Mouse (Mus musculus): ENCODE results near the gene Pde4dip. TPM values are rescaled to one million over a fixed set of nuclear protein-coding genes. Genes with fewer than 3 reads are reported as not detected.
A peak's percentile ranks its signal among the peaks of the same experiment; 100 is the strongest.

The Pde4dip gene
- total RNA-seq, 2 experiments from 2014 or later: 3,559 to 3,570 TPM

DNA sequence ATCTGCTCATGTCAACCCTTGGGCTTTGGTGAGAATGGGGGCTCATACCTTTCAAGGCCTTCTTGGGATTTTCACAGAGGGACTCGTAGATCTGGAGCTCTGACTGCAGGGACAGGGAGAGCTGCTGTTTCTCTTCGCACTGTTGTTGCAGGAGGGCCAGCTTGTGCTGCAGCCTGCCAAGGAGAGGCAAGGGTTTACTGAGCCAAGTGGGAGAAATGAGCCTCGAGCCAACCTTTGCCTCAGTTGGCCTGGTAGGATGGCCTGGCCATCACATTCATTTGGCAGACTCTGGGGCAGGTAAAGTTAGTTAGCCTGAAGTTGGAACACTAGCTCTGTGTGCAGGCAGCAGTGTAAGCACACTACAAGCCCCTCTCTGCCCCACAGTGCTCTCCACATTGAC, 189.4 kb downstream of the Pde4dip start:
- no peak for TF ChIP-seq CTCF (IDR thresholded peaks at IDR 0.05)
- Histone ChIP-seq H3K27ac (no peak overlapping the region), H3K4me3 (no peak overlapping the region)
- intact Hi-C loops (cut with DNase I): no loop called here
- DNase-seq: peak; percentile 20

DNA sequence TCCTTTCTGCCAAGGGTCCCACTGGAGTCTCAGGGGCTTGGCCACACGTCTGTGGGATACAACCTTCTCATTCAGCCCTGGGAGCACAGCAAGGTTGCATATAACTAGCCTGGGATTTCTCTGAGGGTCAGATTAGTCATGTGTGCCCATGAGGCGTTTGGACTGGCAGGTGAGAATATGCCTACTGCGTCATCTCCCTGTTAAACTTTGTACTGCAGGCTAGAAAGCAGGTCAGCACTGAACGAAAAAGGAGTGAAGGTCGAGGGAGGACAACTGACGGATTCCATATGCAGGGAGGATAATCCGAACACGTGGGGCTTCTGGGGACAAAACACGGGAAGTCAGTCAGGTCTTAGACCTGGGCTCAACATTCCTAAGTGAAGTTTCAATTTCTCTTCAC, 191.2 kb downstream of the Pde4dip start:
- peak overlapping the region; percentile 54 for H3K27ac ChIP-seq
- intact Hi-C loops (cut with DNase I): no loop called here
- no peak for DNase-seq
- TF ChIP-seq CTCF (IDR thresholded peaks at IDR 0.05): no peak
- no peak overlapping the region for H3K4me3 ChIP-seq

DNA sequence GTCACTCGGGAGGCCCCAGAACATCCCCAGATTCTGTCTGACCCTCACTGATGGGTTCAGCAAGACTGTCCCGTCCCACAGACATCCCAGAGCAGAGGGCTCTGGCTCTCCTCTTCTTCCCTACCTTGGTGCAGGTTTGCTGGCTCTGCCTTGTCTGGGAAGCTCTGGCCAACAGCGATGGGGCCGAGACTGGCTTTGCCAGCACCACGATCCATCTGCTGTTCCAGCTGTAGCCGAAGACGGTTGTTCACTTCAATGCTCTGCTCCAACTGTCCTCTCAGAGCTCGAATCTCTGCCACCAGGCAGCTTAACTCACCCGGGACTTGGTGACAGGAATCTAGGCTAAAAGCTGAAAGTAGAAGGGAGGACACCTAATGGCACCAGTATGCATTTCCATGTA, 191.6 kb downstream of the Pde4dip start:
- H3K4me3 ChIP-seq: no peak overlapping the region
- no peak for DNase-seq
- intact Hi-C loops (cut with DNase I): no loop called here
- peak overlapping the region; percentile 54; the same call in 1 of the 2 replicates for H3K27ac ChIP-seq
- no peak for TF ChIP-seq CTCF (IDR thresholded peaks at IDR 0.05)

DNA sequence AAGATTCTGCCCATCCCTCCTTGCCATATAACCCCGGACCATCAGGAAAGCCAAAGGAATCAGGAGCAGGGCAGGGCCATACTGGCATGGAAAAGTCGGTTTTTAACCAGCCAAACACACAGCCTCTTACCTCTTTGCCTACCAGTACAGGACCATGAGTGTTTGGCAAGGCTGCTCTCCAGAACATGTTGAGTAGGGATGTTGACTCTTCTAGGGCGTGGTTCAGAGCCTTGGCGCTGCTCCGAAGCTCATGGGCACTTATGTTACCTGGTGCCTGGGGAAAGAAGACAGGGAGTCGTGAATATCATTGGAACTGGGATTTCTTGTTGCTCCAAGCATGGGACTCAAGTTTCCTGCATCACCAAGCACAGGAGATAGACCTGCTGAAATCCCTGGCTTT, 194.7 kb downstream of the Pde4dip start:
- DNase-seq: no peak
- TF ChIP-seq CTCF (IDR thresholded peaks at IDR 0.05): no peak
- intact Hi-C loops (cut with DNase I): no loop called here
- Histone ChIP-seq H3K4me3 (no peak overlapping the region), H3K27ac (no peak overlapping the region)

DNA sequence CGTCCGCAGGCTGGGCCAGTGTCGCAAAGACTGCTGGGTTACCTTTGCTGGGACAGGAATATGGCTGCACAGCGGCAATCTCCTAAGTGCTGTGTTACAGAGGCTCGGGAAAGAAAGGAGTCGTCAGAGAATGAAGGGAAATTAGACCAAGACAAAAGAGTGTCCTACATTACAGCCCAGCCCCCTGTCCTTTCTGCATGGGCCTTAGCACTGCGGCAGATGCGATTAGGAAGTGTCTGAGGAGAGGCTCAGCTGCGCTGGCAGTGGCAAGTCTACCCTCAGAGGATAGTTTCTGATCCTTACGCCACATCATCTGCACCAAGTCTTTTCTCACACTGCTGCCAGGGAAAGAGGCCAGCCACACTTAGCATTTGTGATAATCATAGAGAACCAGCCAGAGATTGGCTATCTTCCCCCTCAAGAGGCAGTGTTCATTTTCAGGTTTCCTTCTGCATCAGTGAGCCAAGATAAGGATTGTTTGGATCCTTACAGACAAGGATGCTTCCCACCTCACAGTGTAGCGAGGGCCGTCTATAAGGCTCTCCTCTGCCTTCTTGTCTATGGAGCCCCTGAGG, 197.0 kb downstream of the Pde4dip start:
- no peak for TF ChIP-seq CTCF (IDR thresholded peaks at IDR 0.05)
- Histone ChIP-seq H3K4me3 (no peak overlapping the region), H3K27ac (no peak overlapping the region)
- no peak for DNase-seq
- intact Hi-C loops (cut with DNase I): no loop called here

DNA sequence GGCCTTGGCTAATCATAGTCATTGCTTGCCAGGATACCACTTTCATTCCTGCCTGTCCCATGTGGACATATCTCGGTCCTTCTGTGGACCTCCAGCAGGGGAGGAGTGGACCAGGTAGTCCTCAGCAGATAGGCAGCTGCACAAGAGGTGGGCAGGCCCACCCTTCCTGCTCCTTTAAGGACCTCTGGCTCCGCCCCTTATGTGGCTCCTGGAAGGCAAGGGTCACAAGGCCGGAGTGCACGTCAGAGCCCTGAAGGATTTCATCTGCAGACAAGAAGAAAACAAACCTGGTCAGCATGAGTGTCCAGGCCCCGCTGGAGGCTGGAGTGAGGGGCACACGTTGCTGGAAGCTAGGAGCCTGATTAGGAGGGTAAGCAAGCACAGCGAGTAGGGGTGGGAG, 197.9 kb downstream of the Pde4dip start:
- TF ChIP-seq CTCF (IDR thresholded peaks at IDR 0.05): no peak
- intact Hi-C loops (cut with DNase I): no loop called here
- H3K4me3 ChIP-seq: no peak overlapping the region
- no peak for DNase-seq
- H3K27ac ChIP-seq: no peak overlapping the region

DNA sequence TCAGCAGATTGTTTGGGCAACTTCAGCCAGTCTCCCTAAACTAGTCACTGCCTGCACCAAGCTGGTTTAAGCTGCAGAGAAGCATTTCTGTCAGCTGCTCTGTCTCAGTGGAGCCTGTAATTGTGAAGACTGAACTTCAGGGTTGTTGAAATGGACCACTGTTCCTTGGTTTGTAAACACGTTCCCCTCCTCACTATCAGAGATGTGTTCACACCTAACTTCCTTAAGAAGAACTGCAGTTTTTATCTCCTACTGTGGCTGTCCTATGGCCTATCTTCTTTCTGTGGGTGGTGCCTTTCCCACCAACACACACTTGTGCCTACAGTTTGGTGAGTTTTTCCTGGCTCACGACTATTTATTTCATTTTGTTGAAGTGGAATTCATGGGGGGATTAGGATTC, 199.2 kb downstream of the Pde4dip start:
- DNase-seq: no peak
- no peak for TF ChIP-seq CTCF (IDR thresholded peaks at IDR 0.05)
- Histone ChIP-seq H3K4me3 (no peak overlapping the region), H3K27ac (no peak overlapping the region)
- intact Hi-C loops (cut with DNase I): no loop called here

DNA sequence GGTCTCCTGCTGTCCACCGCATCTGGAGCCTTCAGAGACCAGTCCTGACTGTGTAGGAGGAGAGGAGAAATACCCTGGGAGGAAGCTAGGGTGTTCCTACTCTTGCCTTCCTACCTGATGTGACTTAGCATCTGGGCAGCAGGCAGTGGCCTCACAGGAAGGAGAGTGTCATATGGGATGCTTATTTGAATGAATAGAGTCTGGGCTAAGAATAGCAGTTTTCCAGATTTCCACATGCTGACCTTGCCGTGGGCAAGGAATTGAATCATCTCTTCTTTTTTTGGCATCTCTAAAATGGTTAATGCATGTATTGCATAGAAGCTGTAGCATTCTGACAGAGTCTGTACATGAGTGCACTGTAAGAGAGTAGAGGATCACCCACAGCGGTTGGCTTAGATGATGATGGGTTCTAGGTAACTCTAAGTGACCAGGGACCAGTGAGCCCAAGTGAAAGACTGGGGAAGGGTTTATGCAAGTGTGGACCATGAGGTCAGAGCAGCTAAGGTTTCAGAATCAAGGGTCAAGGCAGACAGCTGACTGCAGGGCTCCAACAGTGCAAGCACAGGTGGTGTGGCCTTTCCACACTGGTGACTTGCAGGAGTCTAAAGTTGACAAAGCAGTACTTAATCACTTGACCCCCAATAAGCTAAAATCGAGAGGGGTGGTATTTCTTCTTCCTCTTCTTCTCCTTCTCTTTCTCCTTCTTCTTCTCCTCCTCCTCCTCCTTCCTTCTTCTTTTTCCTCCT, 202.0 kb downstream of the Pde4dip start:
- intact Hi-C loops (cut with DNase I): no loop called here
- no peak for DNase-seq
- no peak overlapping the region for H3K4me3 ChIP-seq
- no peak overlapping the region for H3K27ac ChIP-seq
- TF ChIP-seq CTCF (IDR thresholded peaks at IDR 0.05): no peak

DNA sequence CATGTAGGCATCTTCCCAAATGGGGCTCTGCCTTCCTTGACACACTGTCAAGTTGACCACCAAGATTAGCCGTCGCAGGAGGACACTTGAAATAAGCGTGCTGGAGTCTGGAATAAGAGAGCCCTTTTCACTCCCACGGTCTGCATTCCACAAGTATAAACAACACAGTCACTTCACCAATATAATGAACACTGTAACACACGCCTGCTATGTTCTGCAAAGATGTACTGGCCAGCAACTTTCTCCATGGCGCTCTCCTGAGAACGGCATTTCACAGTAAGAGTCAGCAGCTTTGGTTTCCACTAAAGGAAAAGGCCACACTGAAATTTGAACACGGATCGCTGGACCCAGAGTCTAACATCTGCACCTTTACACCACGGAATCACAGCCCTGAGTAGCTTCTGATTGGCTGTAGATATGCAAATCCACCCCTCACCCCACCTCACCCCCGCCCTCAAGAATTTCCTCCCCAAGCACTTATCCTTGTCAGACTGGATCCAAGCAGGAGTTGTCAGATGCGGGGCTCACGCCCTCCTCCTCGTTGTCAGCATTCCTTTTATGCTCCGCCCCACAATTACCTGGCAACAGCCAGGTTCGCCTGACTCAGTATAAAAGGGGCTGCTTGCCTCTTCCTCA, 204.8 kb downstream of the Pde4dip start:
- H3K4me3 ChIP-seq: no peak overlapping the region
- H3K27ac ChIP-seq: no peak overlapping the region
- no peak for DNase-seq
- no peak for TF ChIP-seq CTCF (IDR thresholded peaks at IDR 0.05)
- intact Hi-C loops (cut with DNase I): no loop called here

DNA sequence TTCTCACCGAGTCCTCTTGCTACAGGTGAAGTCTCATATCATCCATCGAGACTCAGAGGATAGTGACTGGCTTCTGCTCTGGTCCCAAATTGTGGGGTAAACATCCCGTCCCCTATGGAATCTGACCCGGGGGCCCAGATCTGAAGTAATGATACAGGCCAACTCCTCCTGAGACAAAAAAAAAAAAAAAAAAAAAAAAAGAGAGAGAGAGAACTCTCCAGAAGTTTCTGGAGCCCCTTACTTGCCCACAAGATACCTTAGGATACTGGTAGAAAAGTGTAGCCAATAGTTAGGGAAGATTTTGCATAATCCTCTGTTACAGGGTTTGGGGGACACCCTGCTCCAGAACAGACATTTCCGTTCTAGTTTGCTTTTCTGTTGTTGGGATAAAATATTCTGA, 205.9 kb downstream of the Pde4dip start:
- intact Hi-C loops (cut with DNase I): no loop called here
- Histone ChIP-seq H3K4me3 (peak overlapping the region; percentile 71), H3K27ac (no peak overlapping the region)
- no peak for TF ChIP-seq CTCF (IDR thresholded peaks at IDR 0.05)
- no peak for DNase-seq

DNA sequence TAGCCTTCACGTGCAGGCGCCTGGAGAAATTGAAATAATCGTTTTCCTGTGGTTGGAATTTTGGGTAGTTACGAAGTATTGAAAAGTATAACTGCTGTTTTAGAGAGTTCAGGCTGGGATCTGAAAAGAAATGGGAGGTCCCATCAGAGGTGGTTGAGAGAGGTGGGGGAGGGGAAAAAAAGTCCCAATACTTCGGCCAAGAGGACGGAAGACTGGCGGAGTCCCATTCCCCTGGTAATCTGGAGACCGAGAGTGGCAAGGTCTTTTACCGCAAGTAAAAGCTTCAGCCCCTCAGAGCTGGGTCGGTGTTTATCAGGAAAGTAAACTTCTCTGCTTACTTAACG, 206.4 kb downstream of the Pde4dip start:
- DNase-seq: no peak
- Histone ChIP-seq H3K27ac (peak overlapping the region; percentile 59; the same call in 1 of the 2 replicates), H3K4me3 (peak overlapping the region; percentile 71)
- TF ChIP-seq CTCF (IDR thresholded peaks at IDR 0.05): no peak
- intact Hi-C loops (cut with DNase I): no loop called here

DNA sequence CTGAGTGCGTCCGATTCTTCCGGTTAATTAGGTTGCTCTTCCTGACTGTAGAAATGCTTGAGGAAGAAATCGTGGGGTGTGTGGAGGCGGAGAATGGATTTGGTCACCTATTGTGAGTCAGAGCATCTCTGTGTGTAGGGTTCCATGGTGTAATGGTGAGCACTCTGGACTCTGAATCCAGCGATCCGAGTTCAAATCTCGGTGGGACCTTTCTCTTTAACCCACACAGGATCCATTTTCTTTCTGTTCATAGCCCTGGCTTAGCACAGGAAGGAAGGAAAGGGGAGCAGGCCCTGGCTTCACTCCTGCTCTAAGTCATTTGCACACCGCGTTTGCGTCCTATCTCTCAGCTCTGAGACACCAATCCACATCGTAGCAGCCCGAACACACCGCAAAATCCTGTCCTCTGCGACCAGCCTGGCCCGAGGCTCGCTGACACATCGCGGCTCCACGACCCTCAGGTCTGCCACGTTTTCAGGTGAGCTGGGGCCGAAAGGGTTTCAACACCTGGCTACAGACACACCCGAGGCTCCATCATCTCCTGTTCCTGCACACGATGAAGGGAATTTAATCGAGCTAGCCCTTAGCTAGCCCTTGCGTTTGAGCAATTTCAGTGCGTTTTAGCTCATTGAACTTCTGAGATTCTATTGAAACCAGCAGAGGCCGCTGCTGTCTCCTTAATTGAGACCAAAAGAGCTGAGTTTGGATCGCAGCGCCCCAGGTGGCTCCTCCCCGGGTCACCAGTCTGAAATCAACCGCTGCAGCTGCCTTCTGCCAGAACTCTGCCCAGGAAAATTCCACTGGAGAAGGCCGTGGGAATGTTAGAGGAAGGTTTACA, 207.0 kb downstream of the Pde4dip start:
- intact Hi-C loops (cut with DNase I): loop anchor here (2.0 kb wide), 1 partner anchor 197 kb away; no protein-coding TSS in a partner anchor
- Histone ChIP-seq H3K4me3 (peak overlapping the region; percentile 71), H3K27ac (peak overlapping the region; percentile 59)
- DNase-seq: peak; percentile 74
- TF ChIP-seq CTCF (IDR thresholded peaks at IDR 0.05): peak; percentile 69

Data from gastrocnemius, adult 2 months (tissue).